Mouse (Mus musculus): ENCODE data around the gene Mpp5. TPM values are rescaled to one million over a fixed set of nuclear protein-coding genes. Genes with fewer than 3 reads are reported as not detected.
A peak's percentile ranks its signal among the peaks of the same experiment; 100 is the strongest.

The Mpp5 gene
- polyA plus RNA-seq, 1 experiment from 2014 or later, result 29.6 TPM

DNA sequence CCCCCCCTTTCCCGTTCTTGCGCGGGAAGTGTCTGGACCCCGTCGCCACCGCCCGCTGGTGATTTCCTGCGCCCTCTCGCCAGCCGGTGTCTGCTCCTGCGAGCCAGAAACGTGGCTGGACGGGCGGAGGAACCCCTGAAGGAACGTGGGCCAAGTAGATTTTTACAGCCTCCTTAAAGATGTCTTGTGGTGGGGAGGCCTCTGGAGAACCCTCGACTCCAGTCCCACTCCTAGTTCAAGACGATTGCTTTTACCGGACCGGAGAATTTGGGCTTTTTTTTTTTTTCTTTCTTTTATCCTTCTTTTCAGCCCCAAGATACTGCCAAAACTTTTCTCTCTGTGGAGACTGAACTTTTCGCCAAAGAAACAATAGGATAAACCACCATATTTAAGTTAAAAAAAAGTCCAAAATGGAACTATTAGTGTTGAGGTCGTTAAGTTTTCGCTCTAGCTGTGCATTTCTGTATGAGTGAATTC is 113.6 kb downstream of the Mpp5 start:
- H3K27ac ChIP-seq (replicated peaks), result peak overlapping the region; percentile 95
- H3K4me3 ChIP-seq, result peak overlapping the region; percentile 91
- WGBS, result 1% methylated on average over 22 of the region's 22 CpGs
- H3K4me1 ChIP-seq, result peaks cover 23% of the 10 kb centered on the region
- DNase-seq (ENCODE audit: low spot score), result no peak
- H3K36me3 ChIP-seq (replicated peaks), result peaks cover 30% of the 10 kb centered on the region
- H3K27me3 ChIP-seq (replicated peaks; ENCODE audit: low read depth, poor library complexity, severe bottlenecking), result no peaks in the 10 kb centered on the region
- no peaks in the 10 kb centered on the region for H3K9me3 ChIP-seq

DNA sequence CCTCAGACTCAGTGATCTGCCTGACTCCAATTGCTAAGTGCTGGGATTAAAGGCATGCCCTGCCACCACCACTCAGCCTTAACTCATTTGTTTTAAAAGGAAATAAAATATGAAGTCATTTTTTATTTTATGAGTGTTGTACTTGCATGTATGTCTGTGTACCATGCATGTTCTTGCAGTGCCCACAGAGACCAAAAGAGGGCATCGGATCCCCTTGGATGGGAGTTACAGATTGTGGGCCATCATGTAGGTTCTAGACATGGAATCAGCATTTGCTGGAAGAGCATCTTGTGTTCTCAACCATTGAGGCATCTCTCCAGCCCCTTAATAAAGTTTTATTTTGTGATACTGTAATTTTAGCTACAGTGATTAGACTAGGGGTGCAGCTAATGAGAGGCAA is 116.7 kb downstream of the Mpp5 start:
- 92% methylated on average over 1 of the region's 1 CpGs for WGBS
- DNase-seq (ENCODE audit: low spot score), result no peak
- peaks cover 16% of the 10 kb centered on the region for H3K4me1 ChIP-seq
- H3K27me3 ChIP-seq (replicated peaks; ENCODE audit: low read depth, poor library complexity, severe bottlenecking), result no peaks in the 10 kb centered on the region
- no peaks in the 10 kb centered on the region for H3K9me3 ChIP-seq
- no peak overlapping the region for H3K27ac ChIP-seq (replicated peaks)
- H3K4me3 ChIP-seq, result no peak overlapping the region
- H3K36me3 ChIP-seq (replicated peaks), result peaks cover 59% of the 10 kb centered on the region

DNA sequence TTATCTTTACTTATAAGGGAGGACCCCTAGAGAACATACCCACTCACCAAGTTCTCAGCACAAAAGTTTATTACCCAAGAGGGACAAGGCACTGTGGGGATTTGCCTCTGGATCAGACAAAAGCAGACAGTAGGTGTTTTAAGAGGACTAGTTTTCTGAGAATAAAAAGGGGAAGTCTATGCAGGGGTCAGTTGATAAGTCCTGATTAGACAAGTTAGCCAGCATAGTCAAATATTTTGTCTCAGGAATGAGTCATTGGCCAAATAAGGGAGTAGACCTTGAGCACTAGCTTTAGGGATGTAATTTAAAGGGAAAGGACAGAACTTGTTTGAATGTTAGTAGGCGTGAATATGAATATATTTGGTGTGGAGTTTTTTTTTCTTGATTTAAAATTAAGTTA is 119.4 kb downstream of the Mpp5 start:
- peaks cover 86% of the 10 kb centered on the region for H3K36me3 ChIP-seq (replicated peaks)
- 93% methylated on average over 1 of the region's 1 CpGs for WGBS
- no peak overlapping the region for H3K27ac ChIP-seq (replicated peaks)
- no peaks in the 10 kb centered on the region for H3K27me3 ChIP-seq (replicated peaks; ENCODE audit: low read depth, poor library complexity, severe bottlenecking)
- H3K4me1 ChIP-seq, result peaks cover 7% of the 10 kb centered on the region
- H3K4me3 ChIP-seq, result no peak overlapping the region
- H3K9me3 ChIP-seq, result no peaks in the 10 kb centered on the region
- DNase-seq (ENCODE audit: low spot score), result no peak

DNA sequence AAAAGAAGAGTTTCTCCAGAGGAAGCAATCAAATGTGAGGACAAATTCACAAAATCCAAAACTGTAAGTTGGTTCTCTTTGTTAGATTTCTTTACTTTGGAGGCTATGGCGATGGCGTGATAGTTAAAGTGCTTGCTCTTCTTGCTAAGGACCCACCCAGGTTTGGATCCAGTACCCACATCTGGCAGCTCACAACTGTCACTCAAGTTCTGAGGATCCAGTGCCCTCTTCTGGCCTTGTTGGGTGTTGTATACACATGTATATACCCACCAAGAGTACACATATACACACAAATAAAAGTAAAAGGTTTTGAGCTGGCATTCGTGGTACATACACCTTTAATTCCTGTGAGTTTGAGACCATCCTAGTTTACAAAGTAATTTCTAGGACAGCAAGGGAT is 125.9 kb downstream of the Mpp5 start:
- no peak overlapping the region for H3K27ac ChIP-seq (replicated peaks)
- no peaks in the 10 kb centered on the region for H3K9me3 ChIP-seq
- no peak for DNase-seq (ENCODE audit: low spot score)
- H3K27me3 ChIP-seq (replicated peaks; ENCODE audit: low read depth, poor library complexity, severe bottlenecking), result no peaks in the 10 kb centered on the region
- H3K4me3 ChIP-seq, result no peak overlapping the region
- no peaks in the 10 kb centered on the region for H3K4me1 ChIP-seq
- WGBS, result 90% methylated on average over 3 of the region's 3 CpGs
- H3K36me3 ChIP-seq (replicated peaks), result peaks cover 100% of the 10 kb centered on the region

DNA sequence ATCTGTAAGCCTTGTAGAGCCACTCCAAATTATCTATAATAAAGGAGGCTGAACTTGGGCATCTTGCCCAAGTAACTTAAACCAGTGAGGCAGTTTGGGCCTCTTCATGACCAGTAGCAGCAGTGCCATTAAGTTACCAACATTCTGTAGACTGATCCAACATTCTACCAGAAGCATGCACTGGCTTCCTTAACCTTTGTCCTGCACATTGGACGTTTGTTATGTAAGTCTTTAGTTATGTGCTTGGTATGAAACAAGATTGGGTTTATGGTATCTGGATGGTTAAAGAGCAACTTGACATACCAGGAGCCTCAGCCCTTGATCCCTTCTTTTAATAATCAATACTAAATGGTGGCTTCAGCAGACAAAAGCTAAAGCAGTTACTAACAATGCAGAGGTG is 141.4 kb downstream of the Mpp5 start:
- H3K4me1 ChIP-seq, result no peaks in the 10 kb centered on the region
- WGBS, result 73% methylated on average over 1 of the region's 1 CpGs
- H3K27me3 ChIP-seq (replicated peaks; ENCODE audit: low read depth, poor library complexity, severe bottlenecking), result no peaks in the 10 kb centered on the region
- H3K36me3 ChIP-seq (replicated peaks), result peaks cover 35% of the 10 kb centered on the region
- no peak for DNase-seq (ENCODE audit: low spot score)
- no peak overlapping the region for H3K27ac ChIP-seq (replicated peaks)
- no peak overlapping the region for H3K4me3 ChIP-seq
- no peaks in the 10 kb centered on the region; the same call in 1 of the 2 replicates for H3K9me3 ChIP-seq

Other genes starting within 250 kb of the Mpp5 start
- gene Fam71d, start 57.4 kb upstream of the Mpp5 start, polyA plus RNA-seq (2016; fragmentation: Nextera tagmentation; extraction: Ambion mirVana), result not detected in 2 replicates
- gene Atp6v1d, start 112.7 kb downstream of the Mpp5 start, polyA plus RNA-seq (2016; fragmentation: Nextera tagmentation; extraction: Ambion mirVana), result 67.7 and 67.9 TPM in 2 replicates
- gene Eif2s1, start 112.9 kb downstream of the Mpp5 start, polyA plus RNA-seq (2016; fragmentation: Nextera tagmentation; extraction: Ambion mirVana), result 310 and 316 TPM in 2 replicates
- gene Plek2, start 158.1 kb downstream of the Mpp5 start, polyA plus RNA-seq (2016; fragmentation: Nextera tagmentation; extraction: Ambion mirVana), result 2.1 and 3.2 TPM in 2 replicates

Measured in embryonic facial prominence, embryonic 10.5 days (tissue).